Mouse (Mus musculus) lung, adult 2 months (tissue): ENCODE measurements around the gene Plcxd1.

Source experiments
- CTCF ChIP-seq: fragments of 200-500 bp; IDR thresholded peaks from 2 replicates; pipeline ENCODE4 v1.5.1; 2011; ENCODE audit warnings: mild to moderate bottlenecking, low read length, control low read depth; ENCODE audit not compliant: insufficient read depth
- POLR2A ChIP-seq: fragments of 200-500 bp; IDR thresholded peaks from 2 replicates; pipeline ENCODE4 v1.6.1; 2011; ENCODE audit warnings: low read depth, mild to moderate bottlenecking, control low read depth, low read length, borderline replicate concordance; ENCODE audit errors: extremely low read depth

DNA sequence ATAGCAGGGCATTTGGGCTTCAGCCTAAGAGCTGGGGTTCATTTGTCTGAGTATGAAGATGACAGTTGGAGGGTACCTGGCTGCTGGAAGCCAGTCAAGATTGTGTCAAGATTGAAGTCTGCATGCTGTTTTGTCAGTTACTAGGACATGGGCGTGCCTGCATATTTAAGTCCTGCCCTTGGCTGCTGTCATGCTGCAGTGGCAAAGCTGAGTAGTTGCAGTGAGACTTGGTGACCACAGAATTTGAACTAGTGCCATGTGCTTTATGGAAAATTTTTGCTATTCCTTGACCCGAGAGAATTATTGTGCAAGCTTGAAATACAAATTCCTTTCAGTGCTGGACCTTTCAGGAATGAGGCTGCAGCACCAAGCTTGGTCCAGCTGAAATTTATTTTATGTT, 42.5 kb downstream of the Plcxd1 start:
- TF ChIP-seq CTCF (no peak), POLR2A (no peak)
